Mouse (Mus musculus): Measurements from ENCODE around the gene Nr6a1. TPM values are rescaled to one million over a fixed set of nuclear protein-coding genes. Genes with fewer than 3 reads are reported as not detected.
A peak's percentile ranks its signal among the peaks of the same experiment; 100 is the strongest.

Nr6a1 gene
- polyA plus RNA-seq, 1 experiment from 2014 or later: 4.0 TPM

DNA sequence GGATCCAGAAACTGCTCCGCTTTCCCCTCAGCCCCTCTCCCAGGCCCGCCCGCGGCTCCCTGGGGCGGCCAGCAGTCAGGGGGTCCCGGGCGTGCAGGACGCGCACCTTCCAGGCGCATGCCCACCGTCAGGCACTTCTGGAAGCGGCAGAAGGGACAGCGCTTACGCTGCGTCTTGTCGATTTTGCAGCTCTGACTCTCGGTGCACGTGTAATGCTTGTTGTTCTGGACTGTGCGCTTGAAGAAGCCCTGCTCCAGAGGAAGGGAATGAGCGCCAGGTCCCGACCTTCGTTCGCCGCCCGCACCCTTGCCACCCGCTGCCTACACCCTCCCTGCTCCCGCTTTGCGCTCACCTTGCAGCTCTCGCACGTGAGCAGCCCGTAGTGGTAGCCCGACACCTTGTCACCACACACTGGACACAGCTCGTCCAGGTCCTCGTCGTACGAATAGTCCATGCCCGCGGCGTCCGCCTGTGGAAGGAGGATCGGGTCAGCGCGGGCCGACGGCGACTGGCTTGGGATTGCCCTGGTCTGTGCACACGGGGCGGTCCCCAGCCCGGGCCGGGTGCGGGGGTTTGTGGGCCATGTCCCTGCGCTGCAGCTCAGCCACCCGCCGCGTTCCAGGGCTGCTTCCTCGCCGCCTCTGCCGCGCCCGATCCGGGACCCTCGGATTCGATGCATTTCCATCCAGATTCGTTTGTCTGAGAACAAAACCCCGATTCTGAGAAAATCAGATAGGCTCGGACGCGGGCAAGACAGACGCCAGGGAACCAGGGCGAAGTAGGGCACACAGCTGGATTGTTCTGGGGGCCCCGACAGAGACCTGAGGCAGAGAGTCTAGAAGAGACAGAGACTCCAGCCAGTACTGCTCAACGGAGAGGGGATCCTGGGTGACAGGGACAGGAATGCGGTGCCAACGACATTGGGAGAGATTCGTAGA, 216.9 kb downstream of the Nr6a1 start:
- H3K36me3 ChIP-seq (replicated peaks; ENCODE audit: control insufficient read depth, insufficient read depth): no peaks in the 10 kb centered on the region
- H3K4me3 ChIP-seq (replicated peaks; ENCODE audit: low read length): peak overlapping the region; percentile 12; the same call in 1 of the 2 replicates
- no peaks in the 10 kb centered on the region; the same call in 1 of the 2 replicates for H3K4me1 ChIP-seq (replicated peaks; ENCODE audit: control insufficient read depth, insufficient read depth, low read length)
- no peak overlapping the region for H3K27ac ChIP-seq
- peak; percentile 38 for DNase-seq (ENCODE audit: low spot score)
- no peak overlapping the region for H3K9ac ChIP-seq
- H3K27me3 ChIP-seq (ENCODE audit: control insufficient read depth, insufficient read depth, low read length): peaks cover 76% of the 10 kb centered on the region
- H3K9me3 ChIP-seq (ENCODE audit: control insufficient read depth, low read length): no peaks in the 10 kb centered on the region
- ATAC-seq (ENCODE audit: low FRiP score): 0 out of 2 replicates have a peak, but pooled peaks have one; percentile 10
- WGBS: under 1% methylated on average over 75 of the region's 75 CpGs
- H3K4me2 ChIP-seq (replicated peaks): peak overlapping the region; percentile 34

DNA sequence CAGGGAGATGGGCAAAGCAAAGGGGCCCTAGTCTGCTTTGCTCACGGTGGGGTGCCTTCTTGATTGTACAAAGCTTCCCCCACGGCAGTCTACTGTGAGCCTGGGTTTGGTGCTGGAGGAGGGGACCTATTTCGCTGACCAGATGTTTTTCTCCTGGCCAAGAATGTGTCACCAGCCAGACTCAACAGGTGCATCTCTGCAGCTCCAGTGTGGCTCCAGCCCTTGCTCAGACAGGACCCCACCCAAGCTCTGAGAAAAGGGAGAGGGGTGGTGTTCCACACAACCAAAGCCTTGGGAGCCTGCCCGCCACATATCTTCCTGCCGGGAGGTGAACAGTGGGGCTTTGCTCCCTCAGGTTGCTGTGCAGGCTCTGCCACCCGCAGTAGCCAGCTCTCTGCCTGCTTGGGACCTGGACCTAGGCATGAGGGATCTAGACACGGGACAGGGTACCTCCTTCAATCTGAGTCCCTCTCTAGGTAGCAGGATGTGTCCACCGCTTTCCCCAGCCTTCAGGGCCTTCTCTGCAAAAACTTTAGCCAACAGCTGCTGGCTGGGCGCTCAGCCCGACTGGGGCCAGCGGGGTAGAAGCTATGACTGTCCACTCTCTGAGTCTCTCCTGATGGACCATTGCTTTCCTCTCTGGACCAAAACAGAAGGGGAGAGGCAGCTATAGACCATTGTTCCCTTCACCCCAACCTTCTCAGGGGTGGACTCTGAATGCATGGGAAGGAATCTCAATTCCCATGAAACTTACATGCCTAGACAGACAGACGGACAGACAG, 218.4 kb downstream of the Nr6a1 start:
- Histone ChIP-seq H3K27me3 (ENCODE audit: control insufficient read depth, insufficient read depth, low read length) (peaks cover 80% of the 10 kb centered on the region), H3K27ac (no peak overlapping the region), H3K9ac (no peak overlapping the region), H3K4me2 (replicated peaks) (no peak overlapping the region), H3K4me1 (replicated peaks; ENCODE audit: control insufficient read depth, insufficient read depth, low read length) (no peaks in the 10 kb centered on the region; the same call in 1 of the 2 replicates), H3K9me3 (ENCODE audit: control insufficient read depth, low read length) (no peaks in the 10 kb centered on the region), H3K36me3 (replicated peaks; ENCODE audit: control insufficient read depth, insufficient read depth) (no peaks in the 10 kb centered on the region), H3K4me3 (replicated peaks; ENCODE audit: low read length) (no peak overlapping the region)
- ATAC-seq (ENCODE audit: low FRiP score) (no peak), DNase-seq (ENCODE audit: low spot score) (no peak)
- 31% methylated on average over 12 of the region's 12 CpGs for WGBS

DNA sequence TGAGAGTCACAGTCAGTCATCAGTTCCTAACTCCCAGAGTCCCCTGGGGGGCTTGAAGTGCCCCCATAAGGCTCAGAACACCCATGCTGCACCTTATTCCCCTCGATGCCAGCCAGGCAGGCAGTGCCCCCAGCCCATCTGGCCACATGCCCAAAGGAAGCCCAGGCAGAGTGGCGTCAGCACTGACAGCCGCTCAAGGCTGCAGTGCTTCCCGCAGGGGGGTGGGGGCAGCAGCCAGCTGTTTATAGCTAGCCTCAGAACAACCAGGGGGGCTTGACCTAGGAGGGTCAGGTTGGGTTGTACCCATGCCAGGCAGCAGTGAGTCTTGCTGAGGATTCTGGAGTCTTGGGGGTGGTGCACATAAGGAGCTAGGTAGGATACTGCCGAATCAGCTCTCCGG, 220.8 kb downstream of the Nr6a1 start:
- DNase-seq (ENCODE audit: low spot score) (no peak), ATAC-seq (ENCODE audit: low FRiP score) (no peak)
- Histone ChIP-seq H3K4me1 (replicated peaks; ENCODE audit: control insufficient read depth, insufficient read depth, low read length) (no peaks in the 10 kb centered on the region; the same call in 1 of the 2 replicates), H3K4me3 (replicated peaks; ENCODE audit: low read length) (no peak overlapping the region), H3K9ac (no peak overlapping the region), H3K36me3 (replicated peaks; ENCODE audit: control insufficient read depth, insufficient read depth) (no peaks in the 10 kb centered on the region), H3K9me3 (ENCODE audit: control insufficient read depth, low read length) (no peaks in the 10 kb centered on the region), H3K27me3 (ENCODE audit: control insufficient read depth, insufficient read depth, low read length) (peaks cover 58% of the 10 kb centered on the region), H3K27ac (no peak overlapping the region), H3K4me2 (replicated peaks) (no peak overlapping the region)
- 33% methylated on average over 6 of the region's 6 CpGs for WGBS

DNA sequence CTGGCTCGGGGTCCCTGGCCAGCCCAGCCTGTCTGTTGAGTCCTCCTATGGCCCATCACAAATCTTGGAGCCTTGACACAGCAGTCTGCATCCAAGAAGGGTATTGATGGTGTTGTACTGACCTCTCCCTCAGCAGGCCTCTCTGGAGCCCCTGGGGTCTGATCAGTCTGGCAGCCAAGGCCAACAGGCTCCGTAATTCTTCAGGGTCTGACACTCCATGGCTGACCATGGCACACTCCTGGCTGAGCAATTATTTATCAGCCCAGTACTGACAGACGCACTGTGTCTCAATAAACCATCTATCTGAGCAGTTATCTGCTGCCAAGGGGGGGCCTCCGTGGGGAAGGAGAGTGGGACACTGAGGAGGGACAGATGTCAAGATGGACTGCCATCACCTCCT, 222.5 kb downstream of the Nr6a1 start:
- H3K4me3 ChIP-seq (replicated peaks; ENCODE audit: low read length): no peak overlapping the region
- no peak overlapping the region for H3K4me2 ChIP-seq (replicated peaks)
- peaks cover 52% of the 10 kb centered on the region for H3K27me3 ChIP-seq (ENCODE audit: control insufficient read depth, insufficient read depth, low read length)
- H3K9ac ChIP-seq: no peak overlapping the region
- no peak overlapping the region for H3K27ac ChIP-seq
- no peaks in the 10 kb centered on the region for H3K36me3 ChIP-seq (replicated peaks; ENCODE audit: control insufficient read depth, insufficient read depth)
- H3K4me1 ChIP-seq (replicated peaks; ENCODE audit: control insufficient read depth, insufficient read depth, low read length): no peaks in the 10 kb centered on the region
- DNase-seq (ENCODE audit: low spot score) (no peak), ATAC-seq (ENCODE audit: low FRiP score) (no peak)
- 75% methylated on average over 4 of the region's 4 CpGs for WGBS
- H3K9me3 ChIP-seq (ENCODE audit: control insufficient read depth, low read length): no peaks in the 10 kb centered on the region

DNA sequence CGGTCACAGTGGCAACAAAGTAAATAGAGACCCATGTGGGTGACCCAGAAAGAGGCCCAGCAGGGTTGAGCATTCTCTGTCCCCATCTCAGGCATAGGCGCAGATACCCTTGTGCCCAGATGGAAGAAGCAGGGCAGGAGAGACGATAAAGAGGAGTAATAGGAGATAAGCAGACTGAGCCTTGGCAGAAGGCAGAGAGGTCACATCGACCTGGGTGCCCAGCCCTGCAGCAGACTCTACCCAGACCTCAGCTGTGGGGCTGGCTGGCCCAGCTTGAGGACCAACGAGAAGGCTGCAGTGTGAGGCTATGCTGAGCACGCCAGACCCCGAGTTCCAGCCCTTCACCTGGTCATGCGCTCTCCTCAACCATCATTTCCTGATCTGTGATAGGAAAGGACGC, 223.2 kb downstream of the Nr6a1 start:
- WGBS: 86% methylated on average over 9 of the region's 9 CpGs
- Histone ChIP-seq H3K4me2 (replicated peaks) (no peak overlapping the region), H3K9ac (no peak overlapping the region), H3K4me3 (replicated peaks; ENCODE audit: low read length) (no peak overlapping the region), H3K9me3 (ENCODE audit: control insufficient read depth, low read length) (no peaks in the 10 kb centered on the region), H3K36me3 (replicated peaks; ENCODE audit: control insufficient read depth, insufficient read depth) (no peaks in the 10 kb centered on the region), H3K27ac (no peak overlapping the region), H3K27me3 (ENCODE audit: control insufficient read depth, insufficient read depth, low read length) (peaks cover 50% of the 10 kb centered on the region), H3K4me1 (replicated peaks; ENCODE audit: control insufficient read depth, insufficient read depth, low read length) (no peaks in the 10 kb centered on the region)
- DNase-seq (ENCODE audit: low spot score) (no peak), ATAC-seq (ENCODE audit: low FRiP score) (no peak)

DNA sequence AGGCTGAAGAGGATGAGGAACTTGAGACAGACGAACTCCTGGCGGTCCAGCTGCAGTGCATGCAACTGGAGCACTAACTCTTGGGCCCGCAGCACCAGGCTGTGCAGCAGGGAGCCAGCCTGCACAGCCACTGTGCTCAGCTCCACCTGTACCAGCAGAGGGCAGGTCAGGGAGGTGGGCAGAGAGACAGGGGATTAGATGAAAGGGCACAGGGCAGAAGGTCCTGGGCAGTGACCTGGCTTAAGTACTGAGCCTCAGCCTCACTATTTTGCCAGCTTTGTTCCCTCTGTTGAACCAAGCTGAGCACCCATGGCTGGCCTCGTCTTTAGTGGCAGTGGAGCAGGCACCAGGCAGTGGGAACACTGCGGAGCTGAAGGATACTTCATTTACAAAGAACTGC, 227.3 kb downstream of the Nr6a1 start:
- ATAC-seq (ENCODE audit: low FRiP score): no peak
- Histone ChIP-seq H3K36me3 (replicated peaks; ENCODE audit: control insufficient read depth, insufficient read depth) (no peaks in the 10 kb centered on the region), H3K9me3 (ENCODE audit: control insufficient read depth, low read length) (no peaks in the 10 kb centered on the region), H3K4me2 (replicated peaks) (no peak overlapping the region), H3K27me3 (ENCODE audit: control insufficient read depth, insufficient read depth, low read length) (peaks cover 18% of the 10 kb centered on the region; the same call in 1 of the 2 replicates), H3K4me3 (replicated peaks; ENCODE audit: low read length) (no peak overlapping the region), H3K27ac (no peak overlapping the region), H3K9ac (no peak overlapping the region), H3K4me1 (replicated peaks; ENCODE audit: control insufficient read depth, insufficient read depth, low read length) (peaks cover 11% of the 10 kb centered on the region)
- no peak for DNase-seq (ENCODE audit: low spot score)
- WGBS: 73% methylated on average over 5 of the region's 5 CpGs

DNA sequence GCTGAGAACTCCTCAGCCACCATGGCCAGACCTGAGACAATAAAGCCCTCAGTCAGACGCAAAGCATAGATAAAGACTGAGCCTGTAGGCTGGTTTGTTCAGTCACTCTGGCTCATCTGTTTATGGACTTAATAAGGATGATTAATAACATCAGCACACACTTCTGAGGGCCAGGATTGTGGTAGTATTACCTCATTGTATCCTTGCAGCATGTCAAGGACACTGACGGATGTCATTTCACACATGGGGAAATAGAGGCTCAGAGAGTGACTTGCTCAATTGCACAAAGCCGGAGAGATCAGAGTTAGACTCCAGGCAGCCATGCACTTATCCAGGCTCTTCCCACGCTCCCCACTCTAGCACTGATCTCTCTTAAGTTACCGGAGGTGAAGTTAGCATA, 228.9 kb downstream of the Nr6a1 start:
- Histone ChIP-seq H3K9ac (no peak overlapping the region), H3K36me3 (replicated peaks; ENCODE audit: control insufficient read depth, insufficient read depth) (no peaks in the 10 kb centered on the region), H3K9me3 (ENCODE audit: control insufficient read depth, low read length) (no peaks in the 10 kb centered on the region), H3K27ac (no peak overlapping the region), H3K27me3 (ENCODE audit: control insufficient read depth, insufficient read depth, low read length) (peaks cover 15% of the 10 kb centered on the region; the same call in 1 of the 2 replicates), H3K4me2 (replicated peaks) (no peak overlapping the region), H3K4me1 (replicated peaks; ENCODE audit: control insufficient read depth, insufficient read depth, low read length) (peaks cover 11% of the 10 kb centered on the region), H3K4me3 (replicated peaks; ENCODE audit: low read length) (no peak overlapping the region)
- 85% methylated on average over 5 of the region's 5 CpGs for WGBS
- ATAC-seq (ENCODE audit: low FRiP score): no peak
- no peak for DNase-seq (ENCODE audit: low spot score)

DNA sequence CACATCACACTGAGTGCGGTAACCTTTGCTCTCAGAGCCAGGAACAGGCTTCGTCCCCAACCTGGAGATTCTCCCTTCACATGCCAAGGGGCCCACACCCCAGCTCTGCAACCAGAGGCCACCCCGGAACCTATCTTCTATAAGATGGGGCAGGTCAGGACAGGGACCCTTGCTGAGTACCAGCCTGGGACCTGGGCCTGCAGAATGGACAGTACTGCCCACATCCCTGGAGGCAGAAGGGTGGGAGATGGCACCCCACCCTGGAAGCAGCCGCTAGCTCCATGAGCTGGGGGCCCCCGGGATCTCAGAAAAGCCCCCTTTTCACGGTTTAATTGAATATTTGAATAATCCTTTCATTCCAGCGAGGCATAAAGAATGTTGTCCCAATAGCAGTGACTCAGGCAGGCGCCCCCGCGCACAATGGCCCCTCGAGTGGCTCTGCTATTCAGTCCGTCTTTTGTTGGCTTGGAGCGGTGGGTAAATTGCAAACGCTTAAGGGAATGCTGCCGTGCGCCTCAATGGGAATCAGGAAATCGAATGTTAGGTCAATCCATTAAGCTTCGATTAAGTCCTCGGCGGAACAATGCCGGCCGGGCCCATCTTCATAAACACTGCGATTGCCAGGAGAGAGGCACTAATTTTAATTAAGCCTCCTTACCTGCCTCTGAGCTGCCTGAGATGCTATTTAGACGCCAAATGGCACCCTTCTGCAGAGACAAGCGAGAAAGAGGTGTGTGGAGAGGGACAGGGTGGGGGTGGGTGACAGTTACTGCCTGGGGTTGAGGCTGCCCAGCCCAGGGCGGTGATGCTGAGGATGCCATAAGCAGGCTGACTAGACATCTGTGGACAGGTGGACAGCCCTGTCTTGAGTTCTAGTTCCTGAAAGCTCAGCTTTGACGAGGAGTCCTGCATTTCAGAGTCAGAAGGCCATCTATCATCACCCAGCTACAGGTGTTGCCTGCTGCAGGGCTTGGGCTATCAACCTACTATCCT, 230.1 kb downstream of the Nr6a1 start:
- ATAC-seq (ENCODE audit: low FRiP score) (0 out of 2 replicates have a peak, but pooled peaks have one; percentile 21), DNase-seq (ENCODE audit: low spot score) (no peak)
- H3K27me3 ChIP-seq (ENCODE audit: control insufficient read depth, insufficient read depth, low read length): peaks cover 15% of the 10 kb centered on the region; the same call in 1 of the 2 replicates
- H3K4me3 ChIP-seq (replicated peaks; ENCODE audit: low read length): no peak overlapping the region
- H3K4me1 ChIP-seq (replicated peaks; ENCODE audit: control insufficient read depth, insufficient read depth, low read length): peaks cover 11% of the 10 kb centered on the region
- H3K27ac ChIP-seq: no peak overlapping the region; the same call in 1 of the 2 replicates
- H3K9ac ChIP-seq: 0 out of 2 replicates have a peak overlapping the region, but pooled peaks have one; percentile 14
- no peaks in the 10 kb centered on the region for H3K9me3 ChIP-seq (ENCODE audit: control insufficient read depth, low read length)
- H3K36me3 ChIP-seq (replicated peaks; ENCODE audit: control insufficient read depth, insufficient read depth): no peaks in the 10 kb centered on the region
- peak overlapping the region; percentile 15 for H3K4me2 ChIP-seq (replicated peaks)
- 14% methylated on average over 27 of the region's 27 CpGs for WGBS

Data from hindbrain, embryonic 14.5 days (tissue).